Mouse (Mus musculus): ENCODE data around the gene Cfap20. TPM values are rescaled to one million over a fixed set of nuclear protein-coding genes. Genes with fewer than 3 reads are reported as not detected.
A peak's percentile ranks its signal among the peaks of the same experiment; 100 is the strongest.

The Cfap20 gene
- total RNA-seq, 2 experiments from 2014 or later, result 42.7 to 57.6 TPM

DNA sequence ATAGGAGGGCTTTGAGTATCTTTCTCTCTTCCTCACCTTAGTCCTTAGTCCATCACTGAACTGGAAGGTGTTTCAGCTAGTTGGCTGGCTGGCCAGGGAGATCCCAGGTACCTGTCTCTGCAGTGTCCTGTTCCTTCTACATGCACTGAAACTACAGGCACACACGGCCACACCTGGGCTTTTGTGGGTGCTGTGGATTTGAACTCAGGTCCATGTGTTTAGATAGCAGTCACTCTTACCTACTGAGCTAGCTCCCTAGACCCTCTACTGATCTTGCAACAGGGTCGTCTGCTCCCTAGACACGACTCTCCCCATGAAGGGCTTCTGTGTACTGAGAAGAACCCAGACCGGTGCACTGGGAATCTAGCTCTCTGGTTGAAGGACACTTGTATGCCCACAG, 57.6 kb downstream of the Cfap20 start:
- no peak for DNase-seq
- intact Hi-C loops (cut with DNase I), result no loop called here

- no peak for DNase-seq
- intact Hi-C loops (cut with DNase I), result no loop called here
Observed at GRCm38 (mm10) chr8:95376309-95376999, 58.2 kb downstream of the Cfap20 start.

GRCm38 (mm10) chr8:95375374-95375930, 59.2 kb downstream of the Cfap20 start:
- intact Hi-C loops (cut with DNase I), result no loop called here
- no peak for DNase-seq

- intact Hi-C loops (cut with DNase I), result no loop called here
- DNase-seq, result peak in 1 of 2 experiments; percentile 26
Observed at GRCm38 (mm10) chr8:95374429-95374828, 60.2 kb downstream of the Cfap20 start.

DNA sequence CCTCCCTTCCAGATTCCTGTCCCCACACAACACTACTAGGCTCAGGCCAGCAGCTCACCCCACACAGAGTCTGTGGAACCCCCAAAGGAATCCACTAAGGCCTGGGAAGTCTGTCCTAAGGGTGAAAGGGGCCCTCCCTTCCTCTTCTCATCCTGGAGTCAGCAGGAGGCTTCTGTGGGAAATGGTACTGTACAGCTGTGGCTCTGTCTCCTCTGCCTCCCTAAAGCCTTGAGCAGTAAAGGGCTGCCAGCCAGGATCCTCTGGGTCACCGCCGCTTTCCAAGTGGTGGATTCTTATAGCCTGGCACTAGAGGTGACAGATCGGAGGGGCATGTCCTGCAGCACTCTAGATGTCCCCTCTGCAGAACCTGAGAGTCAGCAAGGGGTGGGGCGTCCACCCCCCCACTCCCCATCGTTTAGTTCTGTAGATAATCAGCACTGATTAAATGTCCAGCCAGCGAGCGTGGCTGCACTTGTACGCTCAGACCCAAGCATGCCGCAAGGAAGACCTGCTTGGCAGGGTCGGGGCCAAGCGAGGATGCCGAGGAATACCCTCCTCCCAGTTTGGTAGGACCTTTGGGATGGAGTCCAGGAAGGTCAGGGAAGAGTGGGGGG, 61.2 kb downstream of the Cfap20 start:
- peak; percentile 60 to 65 for DNase-seq
- intact Hi-C loops (cut with DNase I), result no loop called here

Other genes with a start within 250 kb of the Cfap20 start
- gene Kifc3, start 232.1 kb downstream of the Cfap20 start, total RNA-seq (2021), result 10 to 100 TPM; 64.8 to 73.9 TPM
- 1 to 10 TPM; 1.5 to 3.2 TPM for gene Cngb1, start 128.3 kb downstream of the Cfap20 start, total RNA-seq (2021)
- gene Tepp, start 124.3 kb downstream of the Cfap20 start, total RNA-seq (2021), result not detected
- 10 to 100 TPM; 12.2 to 13.9 TPM for gene Zfp319, start 102.9 kb downstream of the Cfap20 start, total RNA-seq (2021)
- 10 to 100 TPM; 17.2 to 23.9 TPM for gene Usb1, start 102.6 kb downstream of the Cfap20 start, total RNA-seq (2021)
- 100 to 1,000 TPM; 113 to 155 TPM for gene Mmp15, start 82.6 kb downstream of the Cfap20 start, total RNA-seq (2021)
- 10 to 100 TPM; 44.3 to 44.7 TPM for gene Csnk2a2, start 55.2 kb upstream of the Cfap20 start, total RNA-seq (2021)
- under 1 TPM in 1 of 2 experiments, not detected in 1; 0.32 TPM for gene Ccdc113, start 99.2 kb upstream of the Cfap20 start, total RNA-seq (2021)
- not detected for gene Prss54, start 141.5 kb upstream of the Cfap20 start, total RNA-seq (2021)
- gene Gins3, start 198.6 kb upstream of the Cfap20 start, total RNA-seq (2021), result 1 to 10 TPM; 1.9 to 2.8 TPM
- gene Ndrg4, start 242.1 kb upstream of the Cfap20 start, total RNA-seq (2021), result 100 to 1,000 TPM; 319 to 334 TPM

Measured in heart, postnatal 10 days (tissue).